ENCODE assay signal across 24 mouse cellular contexts in the genomic region with DNA sequence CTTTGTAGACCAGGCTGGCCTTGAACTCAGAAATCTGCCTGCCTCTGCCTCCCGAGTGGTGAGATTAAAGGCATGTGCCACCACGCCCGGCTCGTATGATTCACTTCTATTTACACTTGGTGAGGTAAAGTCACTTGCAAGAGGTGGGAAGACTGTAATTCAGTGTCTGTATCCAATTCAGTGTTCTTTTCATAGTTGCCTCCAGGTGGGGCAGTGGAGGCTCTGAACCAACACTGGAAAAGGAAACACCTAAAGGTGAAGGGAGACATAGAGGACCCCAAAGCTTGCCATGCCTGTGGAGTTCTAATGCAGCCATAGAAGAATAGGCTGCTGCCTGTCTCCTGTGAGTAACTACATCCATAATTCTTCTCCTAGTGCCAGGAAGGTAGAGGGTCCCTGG. TPM values are rescaled to one million over a fixed set of nuclear protein-coding genes. Genes with fewer than 3 reads are reported as not detected.
DNase-seq lines count a peak whose midpoint lies in the region; ATAC-seq and TF ChIP-seq lines count a peak whose summit lies in the region.
"Had no signal": no experiment of that assay in that cellular context is flagged by ENCODE, and none has a peak within 500 bp of the region (broad histone marks: within the 10 kb centered on the region; RNA-seq: fewer than 3 reads in every experiment).

No protein-coding gene starts in this region.

- no peaks in the 10 kb centered on the region for H3K9me3 ChIP-seq in heart, embryonic 11.5 days (replicated peaks; ENCODE audit: control insufficient read depth, low read length)
- H3K9me3 ChIP-seq in hindbrain, embryonic 13.5 days: no peaks in the 10 kb centered on the region
- no peaks in the 10 kb centered on the region for H3K9me3 ChIP-seq in midbrain, embryonic 15.5 days
- H3K9me3 ChIP-seq: forebrain, embryonic 12.5 days; heart, embryonic 13.5 days had no signal

- H3K9ac ChIP-seq in heart, adult 2 months (ENCODE audit: low read depth, low read length): no peak overlapping the region
- H3K9ac ChIP-seq in heart, embryonic 11.5 days (ENCODE audit: low read depth, low read length): no peak overlapping the region
- no peak overlapping the region for H3K9ac ChIP-seq in hindbrain, embryonic 13.5 days
- no peak overlapping the region for H3K9ac ChIP-seq in midbrain, embryonic 15.5 days
- H3K9ac ChIP-seq: forebrain, embryonic 12.5 days; heart, embryonic 13.5 days had no signal

- no peak for ATAC-seq in heart, embryonic 11.5 days (replicated peaks; ENCODE audit: insufficient number of reproducible peaks, low FRiP score, low TSS enrichment)
- no peak for ATAC-seq in hindbrain, embryonic 13.5 days (ENCODE audit: low FRiP score)
- ATAC-seq in midbrain, embryonic 15.5 days (replicated peaks): no peak
- ATAC-seq in inflammation-experienced regulatory T-cells, adult 6 months: no peak
- ATAC-seq: hindbrain, embryonic 16.5 days had no signal

- no peaks in the 10 kb centered on the region for H3K36me3 ChIP-seq in heart, adult 2 months (ENCODE audit: control insufficient read depth, insufficient read depth, low read length)
- H3K36me3 ChIP-seq in heart, embryonic 11.5 days (ENCODE audit: control insufficient read depth, insufficient read depth, low read length): no peaks in the 10 kb centered on the region
- H3K36me3 ChIP-seq in thymus, adult 2 months (ENCODE audit: control insufficient read depth, insufficient read depth, low read length): no peaks in the 10 kb centered on the region
- H3K36me3 ChIP-seq in hindbrain, embryonic 13.5 days: no peaks in the 10 kb centered on the region
- no peaks in the 10 kb centered on the region for H3K36me3 ChIP-seq in midbrain, embryonic 15.5 days (replicated peaks)
- H3K36me3 ChIP-seq: forebrain, embryonic 12.5 days; heart, embryonic 13.5 days had no signal

- H3K27ac ChIP-seq in heart, adult 2 months: no peak overlapping the region
- no peak overlapping the region for H3K27ac ChIP-seq in heart, embryonic 11.5 days (ENCODE audit: low read depth, low read length)
- H3K27ac ChIP-seq in thymus, adult 2 months (ENCODE audit: control insufficient read depth, insufficient read depth, low read length): no peak overlapping the region
- H3K27ac ChIP-seq in hindbrain, embryonic 13.5 days: no peak overlapping the region
- H3K27ac ChIP-seq in midbrain, embryonic 15.5 days: no peak overlapping the region
- H3K27ac ChIP-seq: forebrain, embryonic 12.5 days; heart, embryonic 13.5 days had no signal

- intact Hi-C loops in heart, adult 2 months (cut with DNase I): loop anchor here (10.0 kb wide), 1 partner anchor 337 kb away; the partner anchor contains the start of gene Klhl6

- no peak for DNase-seq in heart, adult 2 months
- DNase-seq in thymus, adult 2 months: peak; percentile 7
- DNase-seq in thymus, postnatal 10 days (ENCODE audit: low spot score in 2 of 2): no peak
- DNase-seq in brain, embryonic 14.5 days (ENCODE audit: low read depth): no peak
- DNase-seq: adrenal gland, adult 8-10 months; B cell, adult 2 months; cerebellum, adult 11-12 months; cerebellum, postnatal 25 days; heart, postnatal 36 days; kidney, adult 8-10 months; kidney, postnatal 4 days; lung, adult 2 months had no signal

- peaks cover 5% of the 10 kb centered on the region for H3K4me1 ChIP-seq in heart, adult 2 months (ENCODE audit: control insufficient read depth, insufficient read depth, low read length)
- no peaks in the 10 kb centered on the region for H3K4me1 ChIP-seq in heart, embryonic 11.5 days (ENCODE audit: control insufficient read depth, insufficient read depth, low read length)
- H3K4me1 ChIP-seq in thymus, adult 2 months (replicated peaks; ENCODE audit: control insufficient read depth, insufficient read depth, low read length): no peaks in the 10 kb centered on the region
- H3K4me1 ChIP-seq in hindbrain, embryonic 13.5 days (replicated peaks): no peaks in the 10 kb centered on the region
- no peaks in the 10 kb centered on the region for H3K4me1 ChIP-seq in midbrain, embryonic 15.5 days
- H3K4me1 ChIP-seq: forebrain, embryonic 12.5 days; heart, embryonic 13.5 days had no signal

- 88% methylated on average over 4 of the region's 4 CpGs for WGBS in heart, adult 2 months
- WGBS in heart, embryonic 11.5 days (ENCODE audit: insufficient replicate concordance): 79% methylated on average over 4 of the region's 4 CpGs
- 91% methylated on average over 4 of the region's 4 CpGs for WGBS in thymus, adult 2 months
- 89% methylated on average over 4 of the region's 4 CpGs for WGBS in hindbrain, embryonic 13.5 days
- 91% methylated on average over 4 of the region's 4 CpGs for WGBS in midbrain, embryonic 15.5 days

- TF ChIP-seq POLR2A in heart, adult 2 months (IDR thresholded peaks at IDR 0.05; ENCODE audit: insufficient read depth, low read depth, low read length): no peak
- TF ChIP-seq POLR2A in thymus, adult 2 months (IDR thresholded peaks at IDR 0.05; ENCODE audit: control insufficient read depth, extremely low read depth, insufficient read depth, low read length, poor library complexity): no peak
- TF ChIP-seq POLR2A in brain, embryonic 14.5 days (IDR thresholded peaks at IDR 0.05; ENCODE audit: borderline replicate concordance, extremely low read depth, insufficient read depth, insufficient read length, poor library complexity, severe bottlenecking): no peak

- H3K4me3 ChIP-seq in heart, adult 2 months: no peak overlapping the region
- no peak overlapping the region for H3K4me3 ChIP-seq in heart, embryonic 11.5 days (ENCODE audit: low read depth, low read length)
- H3K4me3 ChIP-seq in thymus, adult 2 months (ENCODE audit: control insufficient read depth, insufficient read depth, low read length): no peak overlapping the region
- H3K4me3 ChIP-seq in hindbrain, embryonic 13.5 days: no peak overlapping the region
- no peak overlapping the region for H3K4me3 ChIP-seq in midbrain, embryonic 15.5 days
- H3K4me3 ChIP-seq: forebrain, embryonic 12.5 days; heart, embryonic 13.5 days had no signal

- H3K4me2 ChIP-seq in heart, embryonic 11.5 days: no peak overlapping the region
- no peak overlapping the region for H3K4me2 ChIP-seq in hindbrain, embryonic 13.5 days
- no peak overlapping the region for H3K4me2 ChIP-seq in midbrain, embryonic 15.5 days
- H3K4me2 ChIP-seq: forebrain, embryonic 12.5 days; heart, embryonic 13.5 days had no signal

- TF ChIP-seq EP300 in heart, adult 2 months (IDR thresholded peaks at IDR 0.05; ENCODE audit: insufficient read depth, low read depth, low read length): no peak

- no peaks in the 10 kb centered on the region for H3K79me2 ChIP-seq in heart, adult 2 months (replicated peaks; ENCODE audit: control insufficient read depth, insufficient read depth, low read length)

- TF ChIP-seq CTCF in heart, adult 2 months (IDR thresholded peaks at IDR 0.05): peak; percentile 40
- no peak for TF ChIP-seq CTCF in thymus, adult 2 months (IDR thresholded peaks at IDR 0.05; ENCODE audit: borderline replicate concordance, control insufficient read depth, extremely low read depth, insufficient read depth, low read length, poor library complexity)
- peak; percentile 11; the same call in 1 of the 2 replicates for TF ChIP-seq CTCF in brain, embryonic 14.5 days (IDR thresholded peaks at IDR 0.05; ENCODE audit: borderline replicate concordance, extremely low read depth, insufficient read depth, insufficient read length)

- no peaks in the 10 kb centered on the region for H3K27me3 ChIP-seq in heart, adult 2 months (ENCODE audit: control insufficient read depth, insufficient read depth, low read length)
- H3K27me3 ChIP-seq in heart, embryonic 11.5 days (ENCODE audit: control insufficient read depth, insufficient read depth, low read length): no peaks in the 10 kb centered on the region
- H3K27me3 ChIP-seq in thymus, adult 2 months (ENCODE audit: control insufficient read depth, insufficient read depth, low read length): no peaks in the 10 kb centered on the region
- no peaks in the 10 kb centered on the region for H3K27me3 ChIP-seq in hindbrain, embryonic 13.5 days
- no peaks in the 10 kb centered on the region for H3K27me3 ChIP-seq in midbrain, embryonic 15.5 days (replicated peaks)
- H3K27me3 ChIP-seq: forebrain, embryonic 12.5 days; heart, embryonic 13.5 days had no signal

RNA-seq across cellular contexts. Expression of gene Cyp2ab1, which starts 2.9 kb away (rescaled TPM):
- total RNA-seq in heart, adult 2 months (2021): 1 to 10 TPM in 1 of 2 experiments, under 1 TPM in 1; 0.68 to 1.0 TPM
- polyA plus RNA-seq in heart, adult 2 months (2012; rRNA removed): 0.32 and 0.90 TPM in 2 replicates
- polyA plus RNA-seq in heart, embryonic 11.5 days (2014; fragmentation: Nextera tagmentation; extraction: Ambion mirVana): not detected in 2 replicates
- polyA plus RNA-seq in thymus, adult 2 months (2012; rRNA removed): 0.37 and 0.40 TPM in 2 replicates
- 0.05 TPM in 1 of 2 replicates, not detected in the other for polyA plus RNA-seq in brain, embryonic 14.5 days (2012; rRNA removed)
- not detected in 2 replicates for polyA plus RNA-seq in hindbrain, embryonic 13.5 days (2015; fragmentation: Nextera tagmentation; extraction: Ambion mirVana)
- not detected in 2 replicates for polyA plus RNA-seq in midbrain, embryonic 15.5 days (2015; fragmentation: Nextera tagmentation; extraction: Ambion mirVana)
- not detected for polyA plus RNA-seq in inflammation-experienced regulatory T-cells, adult 6 months (2017; shearing (Covaris generic))
- total RNA-seq: layer of hippocampus, postnatal 14 days; left cerebral cortex, postnatal 36 days; liver, adult 2 months had no signal
- polyA plus RNA-seq: forebrain, embryonic 12.5 days; heart, embryonic 13.5 days; hindbrain, embryonic 16.5 days; neural tube, embryonic 11.5 days; stomach, embryonic 16.5 days had no signal

RNA-seq across cellular contexts. Expression of gene Parl, which starts 20.1 kb away (rescaled TPM):
- total RNA-seq in heart, adult 2 months (2021): 10 to 100 TPM; 86.6 to 91.0 TPM
- 48.7 and 69.0 TPM in 2 replicates for polyA plus RNA-seq in heart, adult 2 months (2012; rRNA removed)
- 78.0 and 79.7 TPM in 2 replicates for polyA plus RNA-seq in heart, embryonic 11.5 days (2014; fragmentation: Nextera tagmentation; extraction: Ambion mirVana)
- polyA plus RNA-seq in thymus, adult 2 months (2012; rRNA removed): 46.3 and 48.4 TPM in 2 replicates
- polyA plus RNA-seq in brain, embryonic 14.5 days (2012; rRNA removed): 53.9 and 54.6 TPM in 2 replicates
- 79.2 and 82.5 TPM in 2 replicates for polyA plus RNA-seq in hindbrain, embryonic 13.5 days (2015; fragmentation: Nextera tagmentation; extraction: Ambion mirVana)
- 66.0 and 66.9 TPM in 2 replicates for polyA plus RNA-seq in midbrain, embryonic 15.5 days (2015; fragmentation: Nextera tagmentation; extraction: Ambion mirVana)
- 10 to 100 TPM; 77.6 to 82.2 (median 82.2) TPM for polyA plus RNA-seq in inflammation-experienced regulatory T-cells, adult 6 months (2017; shearing (Covaris generic))
